Mouse (Mus musculus): Measurements from ENCODE around the gene Bhlha15.
A peak's percentile ranks its signal among the peaks of the same experiment; 100 is the strongest.

Bhlha15 gene

DNA sequence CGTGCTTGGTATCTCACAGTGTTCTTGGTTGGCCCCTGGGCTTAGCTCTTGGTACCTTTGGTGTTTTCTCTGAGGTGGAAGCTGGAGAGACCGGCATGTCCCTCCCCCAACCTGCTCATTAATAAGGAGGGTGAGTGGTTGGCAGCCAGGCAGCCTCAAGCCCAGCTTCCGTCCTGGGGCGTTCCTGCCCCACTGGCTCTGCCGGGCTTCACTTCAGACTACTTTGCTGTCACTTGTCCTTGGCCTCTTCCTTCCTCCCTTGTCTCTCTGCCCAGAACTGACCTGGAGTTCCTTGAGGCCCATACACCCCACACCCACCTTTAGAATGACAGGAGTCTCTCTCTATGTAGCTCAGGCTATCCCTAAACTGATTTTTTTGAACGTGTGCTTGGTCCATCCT lies 2.6 kb downstream of the Bhlha15 start:
- DNase-seq, result no peak

DNA sequence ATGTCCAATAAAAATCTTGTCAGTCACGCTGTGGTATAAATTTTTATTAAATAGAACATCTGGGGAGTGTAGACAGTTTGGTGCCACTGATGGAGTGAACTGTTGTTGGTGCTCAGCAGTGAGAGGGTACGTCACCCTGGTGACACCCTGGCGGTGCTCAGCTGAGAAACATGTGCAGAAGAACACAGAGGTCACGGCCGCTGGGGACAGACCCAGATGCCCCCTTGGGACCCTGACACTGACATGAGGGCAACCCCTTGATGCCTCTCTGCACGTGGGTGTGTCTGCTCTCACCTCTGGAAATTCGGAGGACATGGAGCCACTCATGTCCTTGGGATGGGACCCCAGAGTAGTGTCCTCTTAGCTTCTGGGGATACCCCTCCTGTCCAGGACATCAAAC lies 4.3 kb downstream of the Bhlha15 start:
- no peak for DNase-seq

DNA sequence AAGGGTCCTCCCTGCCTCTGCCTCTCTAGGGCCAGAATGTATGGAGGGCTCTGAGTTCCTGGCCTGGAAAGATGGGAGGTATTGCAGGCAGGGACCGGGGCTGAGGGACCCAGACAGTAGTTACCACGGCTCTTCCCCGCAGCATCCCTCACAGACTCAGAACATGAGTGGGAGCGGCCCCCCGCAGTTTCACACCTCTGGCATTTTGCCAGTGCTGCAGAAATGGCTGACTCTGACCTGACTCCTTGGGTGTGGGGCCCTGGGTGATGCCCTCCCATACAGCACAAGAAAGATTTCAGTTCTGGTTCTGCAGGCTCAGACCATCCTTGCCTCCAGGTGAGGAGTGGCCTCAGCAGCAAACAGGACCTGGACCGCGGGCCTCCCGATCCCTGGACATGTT lies 5.5 kb downstream of the Bhlha15 start:
- DNase-seq, result no peak

DNA sequence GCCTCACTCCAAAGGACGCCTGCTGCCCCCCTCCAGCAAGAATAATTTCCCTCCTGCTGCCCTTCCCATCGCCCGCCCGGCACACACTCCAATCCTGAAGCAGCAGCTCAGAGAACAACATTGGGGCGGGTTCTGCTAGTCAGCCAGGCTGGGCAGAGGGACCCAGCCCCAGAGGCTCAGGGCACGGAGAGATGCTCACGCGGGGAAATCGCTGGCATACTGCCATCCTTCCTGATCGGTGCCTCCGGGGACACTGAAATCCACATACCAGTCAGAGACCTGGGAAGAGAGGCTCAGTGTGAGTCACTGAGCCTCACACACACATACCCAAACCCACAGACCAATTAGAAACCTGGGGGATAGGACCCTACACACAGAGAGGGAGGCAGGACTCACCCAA lies 10.5 kb downstream of the Bhlha15 start:
- DNase-seq, result no peak

DNA sequence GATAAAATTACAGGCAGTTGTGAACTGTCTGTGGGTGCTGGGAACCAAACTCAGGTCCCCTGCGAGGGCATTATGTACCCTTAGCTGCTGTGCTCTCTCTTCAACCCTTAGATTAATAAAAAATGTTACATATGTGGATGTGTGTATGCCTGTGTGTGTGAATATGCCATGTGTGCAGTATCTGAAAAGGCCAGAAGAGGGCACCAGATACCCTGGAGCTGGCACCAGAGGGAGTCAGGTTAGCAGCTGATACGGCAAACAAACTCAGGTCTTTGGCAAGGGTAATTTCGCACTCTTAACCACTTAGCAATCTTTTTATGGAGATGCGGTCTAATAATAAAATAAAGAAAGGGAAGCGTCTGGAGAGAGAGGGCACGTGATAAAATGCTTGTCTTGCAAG lies 12.3 kb downstream of the Bhlha15 start:
- peak; percentile 51 for DNase-seq

DNA sequence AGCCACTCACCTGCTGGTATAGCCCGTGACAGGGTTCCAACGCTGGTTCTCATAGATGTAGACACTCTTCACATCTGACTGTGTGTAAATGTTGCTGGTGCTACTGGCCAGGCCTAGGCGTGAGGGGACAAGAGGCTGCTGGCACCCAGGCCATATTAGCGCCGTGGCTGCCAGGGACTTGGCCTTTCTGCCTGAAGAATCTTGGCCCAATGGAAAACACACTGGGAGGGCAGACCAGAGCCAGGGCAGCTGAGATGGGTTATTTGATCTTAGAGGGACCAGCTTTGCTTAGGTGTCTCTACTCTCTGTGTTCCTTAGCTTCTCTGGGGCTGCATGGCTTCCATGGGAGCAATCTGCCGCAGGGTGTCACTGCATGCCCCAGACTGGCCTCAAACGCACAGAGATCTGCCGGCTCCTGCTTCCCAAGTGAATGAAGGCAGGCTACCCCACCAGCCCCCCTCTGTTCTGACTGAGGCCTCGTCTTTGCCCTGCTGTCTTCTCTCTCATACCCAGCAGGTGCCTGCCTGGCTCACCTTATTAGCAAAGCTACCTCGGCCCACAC lies 13.4 kb downstream of the Bhlha15 start:
- no peak for DNase-seq

DNA sequence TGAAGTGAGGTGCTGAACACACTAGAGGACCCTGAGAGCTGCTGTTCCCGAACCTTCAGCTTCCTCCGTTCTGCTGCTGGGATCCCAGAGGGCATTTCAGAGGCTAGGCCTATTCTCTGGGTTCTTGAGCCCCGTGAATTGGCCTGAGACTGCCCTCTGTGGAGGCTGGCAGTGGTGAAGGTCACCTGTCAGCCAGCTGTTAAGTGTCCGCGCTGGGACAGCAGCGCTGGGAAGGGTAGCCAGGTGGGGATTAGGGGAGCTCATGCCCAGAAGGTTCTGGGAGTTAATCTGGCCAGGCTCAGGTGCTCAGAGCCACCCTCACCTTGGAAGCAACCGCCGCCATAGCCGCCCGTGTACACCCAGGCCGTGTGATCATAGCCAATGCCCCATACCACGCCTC lies 14.2 kb downstream of the Bhlha15 start:
- no peak for DNase-seq

DNA sequence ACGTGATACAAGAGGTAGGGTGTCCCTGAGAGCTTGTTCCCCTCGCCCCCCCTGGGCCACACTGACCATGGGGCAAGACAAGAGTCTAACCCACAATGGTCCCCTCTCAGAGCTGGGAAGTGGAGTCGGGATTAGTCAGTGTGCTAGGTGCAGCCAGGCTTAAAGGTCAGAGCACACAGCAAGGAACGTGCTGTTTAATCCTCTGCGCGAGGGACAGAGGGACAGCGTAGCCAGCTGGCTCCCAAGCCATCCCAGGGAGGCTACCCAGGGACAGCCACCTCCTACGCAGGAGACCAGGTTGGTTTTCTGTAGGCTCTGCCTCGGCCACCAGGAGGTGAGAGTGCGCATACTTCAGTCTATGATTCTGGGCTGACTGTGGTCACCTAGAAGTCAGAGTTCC lies 14.8 kb downstream of the Bhlha15 start:
- DNase-seq, result no peak

DNA sequence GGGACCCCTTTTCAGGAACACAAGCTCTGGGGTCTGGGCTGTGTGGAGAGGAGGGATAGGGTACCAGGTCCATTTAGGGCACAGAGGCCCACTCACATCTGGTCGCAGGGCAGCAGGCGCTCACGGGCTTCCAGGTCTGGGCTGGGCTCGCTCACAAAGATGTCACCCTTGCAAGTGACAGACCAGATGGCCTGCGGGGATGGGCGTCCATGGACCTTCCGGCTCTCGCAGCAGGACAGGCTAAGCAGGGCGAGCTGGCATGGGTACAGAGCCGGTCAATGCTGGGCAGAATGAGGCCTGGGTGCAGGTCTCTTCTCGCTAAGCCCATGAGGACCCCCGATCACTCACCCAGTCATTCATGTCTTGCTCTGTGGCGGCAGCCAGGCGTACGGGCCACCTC lies 16.0 kb downstream of the Bhlha15 start:
- DNase-seq, result no peak

DNA sequence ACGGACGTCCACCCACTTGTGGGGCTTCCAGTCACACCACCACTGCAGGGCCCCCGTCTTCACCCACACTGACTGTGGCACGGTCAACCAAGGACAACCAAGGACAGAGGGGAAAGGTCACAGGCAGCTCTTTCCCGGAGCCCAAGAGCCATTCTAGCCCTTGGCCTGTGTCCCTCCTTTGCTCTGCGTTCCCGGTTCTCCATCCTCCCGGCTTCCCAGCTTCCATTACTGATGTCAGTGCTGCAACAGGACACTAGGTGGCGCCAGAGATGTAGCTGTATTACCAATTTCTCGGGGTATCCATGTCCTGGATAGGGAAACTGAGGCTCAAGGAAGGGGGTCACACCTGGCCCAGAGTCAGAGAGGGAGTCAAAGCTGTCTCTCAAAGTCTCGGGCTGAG lies 17.4 kb downstream of the Bhlha15 start:
- peak; percentile 63 for DNase-seq

DNA sequence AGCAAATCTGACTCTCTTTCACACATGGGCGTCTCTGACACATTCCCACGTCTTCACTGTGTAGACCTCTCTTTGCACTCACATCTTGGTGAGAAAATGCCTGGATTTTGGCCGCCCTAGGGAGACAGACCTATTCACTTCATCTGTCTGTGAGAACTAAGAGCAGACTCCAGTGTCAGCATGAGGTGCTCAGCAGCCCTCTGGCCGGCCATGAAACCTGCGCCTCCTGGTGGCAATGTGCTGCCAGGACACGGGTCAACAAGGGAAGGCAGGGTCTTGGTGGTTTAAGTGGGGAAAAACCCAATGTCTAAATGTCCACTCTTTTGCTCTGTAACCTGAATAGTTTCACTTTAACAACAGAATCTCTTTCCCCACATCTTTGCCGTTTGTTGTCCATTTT lies 24.4 kb downstream of the Bhlha15 start:
- peak; percentile 82 for DNase-seq

DNA sequence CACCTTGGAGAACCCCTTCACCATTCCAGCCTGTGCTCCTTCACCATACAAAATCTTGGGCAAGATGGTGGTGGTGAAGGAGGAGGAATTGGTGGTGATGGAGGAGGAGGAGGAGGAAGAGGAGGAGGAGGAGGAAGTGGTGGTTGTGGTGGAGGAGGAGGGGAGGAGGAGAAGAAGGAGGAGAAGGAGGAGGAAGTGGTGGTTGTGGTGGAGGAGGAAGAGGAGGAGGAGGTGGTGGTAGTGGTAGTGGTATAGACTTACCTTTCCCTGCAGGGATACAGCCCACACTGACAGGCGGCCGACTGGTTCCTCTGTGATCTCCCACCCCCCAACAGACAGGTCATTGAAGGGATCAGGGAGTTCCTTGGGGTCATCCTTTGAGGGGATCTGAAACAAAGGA lies 25.9 kb downstream of the Bhlha15 start:
- DNase-seq, result no peak

DNA sequence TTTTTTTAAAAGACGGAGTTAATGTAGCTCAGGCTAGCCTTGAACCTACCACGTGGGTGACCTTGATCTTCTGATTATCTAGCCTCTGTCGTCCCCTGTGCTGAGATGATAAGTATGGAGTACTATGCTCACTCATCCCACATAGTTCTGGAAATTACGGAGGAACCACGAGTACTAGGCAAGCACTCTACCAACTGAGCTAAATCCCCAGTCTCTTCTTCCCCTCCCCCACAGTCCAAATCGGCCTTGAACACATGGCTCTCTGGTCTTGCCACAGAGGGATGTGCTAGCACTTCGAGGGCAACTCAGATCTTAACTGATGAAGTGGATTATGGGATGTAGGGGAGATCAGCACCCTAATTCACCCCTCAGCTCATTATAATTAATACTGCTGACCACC lies 28.0 kb downstream of the Bhlha15 start:
- no peak for DNase-seq

DNA sequence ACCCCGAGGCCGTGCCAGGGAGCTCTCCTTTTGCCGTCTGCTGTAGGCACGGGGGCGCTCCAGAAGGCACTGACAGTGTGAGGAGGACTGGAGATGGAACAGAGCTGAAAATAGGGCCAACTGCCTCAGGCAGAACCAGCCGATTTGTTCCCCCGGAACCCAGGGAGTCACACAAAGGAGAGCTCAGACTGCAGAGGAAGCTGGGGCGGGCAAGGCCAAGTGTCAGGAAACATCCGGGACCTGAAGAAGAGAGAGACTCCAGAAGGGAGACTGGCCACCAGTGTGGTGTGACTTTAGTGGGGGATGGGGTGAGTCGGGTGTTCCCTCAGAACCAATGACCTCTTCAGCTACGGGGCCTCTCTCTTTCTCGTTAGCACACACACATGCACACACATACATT lies 29.2 kb downstream of the Bhlha15 start:
- no peak for DNase-seq

DNA sequence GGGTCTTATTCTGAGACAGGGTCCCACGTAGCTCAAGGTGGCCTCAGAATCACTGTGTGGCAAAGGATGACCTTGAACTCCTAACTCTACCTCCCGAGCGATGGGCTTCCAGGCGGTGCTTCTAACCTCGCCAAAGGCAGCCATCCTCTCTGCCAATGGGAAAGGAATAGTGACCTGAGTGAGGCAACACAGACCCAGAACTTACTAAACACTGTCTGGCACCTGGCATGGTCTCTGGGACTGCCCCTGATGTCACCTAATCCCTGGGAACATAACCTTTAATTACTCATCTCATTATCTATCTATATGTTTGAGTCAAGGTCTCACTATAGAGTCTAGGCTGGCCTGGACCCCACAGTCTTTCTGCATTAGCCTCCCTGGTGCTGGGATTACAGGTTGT lies 29.9 kb downstream of the Bhlha15 start:
- DNase-seq, result no peak

DNA sequence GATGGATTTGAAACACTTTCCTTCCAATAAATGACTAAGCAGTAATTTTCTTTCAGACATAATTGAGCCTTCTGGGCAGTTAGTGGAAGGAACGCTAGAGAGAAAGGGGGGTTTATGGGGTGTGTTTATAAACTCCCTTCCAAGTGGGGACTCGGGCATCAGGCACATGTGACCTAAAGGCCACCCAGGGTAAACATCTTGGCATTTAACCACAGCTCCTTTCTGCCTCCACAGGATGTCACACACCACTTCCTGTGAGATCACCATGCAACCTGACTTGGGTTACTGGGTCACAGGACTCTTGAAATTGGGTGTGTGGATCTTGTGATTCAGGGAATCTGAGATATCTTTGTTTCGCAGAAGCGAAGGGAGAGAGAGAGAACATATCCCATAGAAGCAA lies 31.2 kb downstream of the Bhlha15 start:
- DNase-seq, result peak; percentile 50

DNA sequence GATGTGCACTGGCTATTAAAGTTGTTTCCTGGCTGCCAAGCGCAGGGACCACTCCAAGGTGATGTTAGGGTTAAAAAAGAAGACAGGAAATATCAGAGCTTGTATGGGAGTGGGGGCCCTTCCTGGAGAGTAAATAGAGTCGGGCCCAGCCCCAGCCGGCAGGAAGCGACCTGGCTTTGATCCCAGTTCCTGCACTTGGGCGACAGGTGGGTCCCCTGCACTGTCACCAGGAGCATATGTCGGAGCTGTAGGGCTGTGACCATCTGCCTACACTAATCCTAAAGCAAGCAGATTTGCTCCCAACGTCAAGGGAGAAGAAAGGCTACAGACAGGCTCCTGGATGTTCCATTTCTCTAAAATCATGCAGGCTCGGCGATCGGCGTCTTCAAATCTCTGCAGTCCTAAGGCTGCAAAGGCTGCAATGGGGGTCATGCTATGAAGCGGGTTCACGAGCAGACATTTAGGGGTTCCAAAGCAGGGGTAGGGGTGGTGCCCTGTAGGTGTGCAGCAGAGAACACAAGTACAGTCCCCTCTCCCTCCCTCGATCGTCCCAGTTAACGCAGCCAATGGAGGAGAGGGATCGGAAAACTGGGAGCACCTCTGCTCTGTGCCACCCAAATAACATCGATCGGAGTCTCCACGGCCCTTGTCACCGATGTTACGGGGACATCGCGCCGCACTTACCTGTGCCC lies 32.9 kb downstream of the Bhlha15 start:
- peak; percentile 64 for DNase-seq

DNA sequence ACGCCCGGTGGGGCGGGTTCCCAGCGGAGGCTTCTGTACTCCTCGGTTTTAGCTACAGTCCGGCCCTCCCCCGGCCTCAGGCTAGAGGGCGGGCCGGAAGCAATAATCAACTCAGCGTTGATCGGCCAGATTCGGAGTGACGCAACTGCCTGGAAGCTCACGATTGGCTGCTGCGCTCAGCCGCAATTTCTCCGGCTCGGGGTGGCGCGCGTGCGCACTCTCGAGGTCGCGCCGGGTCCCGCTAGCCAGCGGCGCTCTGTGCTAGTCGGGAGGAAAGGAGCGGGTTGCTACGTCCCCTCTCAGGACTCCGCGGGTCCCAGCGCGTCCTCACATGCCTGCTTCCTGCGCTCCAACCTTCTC lies 33.4 kb downstream of the Bhlha15 start, which contains the start of gene Tecpr1:
Tecpr1 (minus strand) TSS at position 113 of the 360 bp plus-strand sequence.
- peak; percentile 96 for DNase-seq

DNA sequence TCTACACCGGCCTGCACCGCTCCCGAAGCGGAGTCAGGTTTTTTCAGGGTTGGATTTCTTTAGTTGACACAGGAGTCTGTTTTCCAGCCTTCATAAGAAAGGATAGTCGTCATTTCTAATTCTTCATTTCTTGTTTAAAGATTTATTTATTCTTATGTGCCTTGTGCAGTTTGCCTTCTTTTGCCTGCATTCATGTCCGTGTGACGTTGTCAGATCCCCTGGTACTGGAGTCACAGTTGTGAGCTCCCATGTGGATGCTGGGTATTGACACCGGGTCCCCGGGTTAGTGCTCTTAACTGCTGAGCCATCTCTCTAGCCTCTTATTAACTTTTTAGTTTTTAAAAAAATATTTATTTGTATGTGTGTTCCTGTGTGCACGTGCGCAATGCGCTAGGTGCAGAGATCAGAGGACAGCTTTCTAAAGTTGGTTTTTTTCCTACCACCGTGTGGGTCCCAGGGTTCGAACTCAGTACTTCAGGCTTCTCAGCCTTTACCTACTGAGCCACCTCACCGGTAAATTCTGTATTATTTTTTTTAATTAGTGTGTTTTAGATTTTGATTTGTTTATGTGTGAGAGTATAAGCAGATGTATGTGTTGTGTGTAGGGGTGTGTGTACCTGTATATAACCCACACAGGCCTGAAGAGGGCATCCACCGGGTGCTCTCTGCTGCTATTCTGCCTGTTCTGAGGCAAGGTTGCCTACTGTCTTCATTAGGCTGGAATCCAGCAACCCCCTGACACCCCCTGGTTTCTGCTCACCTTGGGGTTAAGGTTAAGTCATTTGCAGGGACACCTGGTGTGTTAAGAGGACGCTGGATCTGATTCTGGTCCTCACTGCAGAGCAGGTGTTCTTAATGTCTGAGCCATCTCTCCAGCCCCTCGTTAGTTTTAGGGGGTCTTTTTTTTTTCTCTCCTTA lies 34.1 kb downstream of the Bhlha15 start:
- DNase-seq, result peak; percentile 29

DNA sequence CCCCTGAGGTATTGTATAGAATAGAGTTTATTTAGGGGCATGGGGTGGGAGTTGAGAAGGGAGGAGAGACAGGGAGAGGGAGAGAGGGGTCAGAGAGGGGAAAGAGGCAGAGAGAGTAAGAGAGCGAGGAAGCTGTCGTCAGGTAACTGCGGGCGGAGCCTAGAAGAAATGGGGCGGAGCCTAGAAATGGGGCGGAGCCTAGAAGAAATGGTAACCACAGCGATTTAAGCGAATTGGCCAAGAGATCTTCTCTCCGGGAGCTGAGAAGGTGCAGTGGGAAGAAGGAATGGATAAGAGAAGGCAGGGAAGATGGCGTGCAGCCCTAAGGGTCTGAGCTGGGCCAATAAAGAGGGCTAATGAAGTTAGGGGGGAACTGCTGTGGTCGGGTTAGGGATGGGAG lies 36.1 kb downstream of the Bhlha15 start:
- DNase-seq, result no peak

DNA sequence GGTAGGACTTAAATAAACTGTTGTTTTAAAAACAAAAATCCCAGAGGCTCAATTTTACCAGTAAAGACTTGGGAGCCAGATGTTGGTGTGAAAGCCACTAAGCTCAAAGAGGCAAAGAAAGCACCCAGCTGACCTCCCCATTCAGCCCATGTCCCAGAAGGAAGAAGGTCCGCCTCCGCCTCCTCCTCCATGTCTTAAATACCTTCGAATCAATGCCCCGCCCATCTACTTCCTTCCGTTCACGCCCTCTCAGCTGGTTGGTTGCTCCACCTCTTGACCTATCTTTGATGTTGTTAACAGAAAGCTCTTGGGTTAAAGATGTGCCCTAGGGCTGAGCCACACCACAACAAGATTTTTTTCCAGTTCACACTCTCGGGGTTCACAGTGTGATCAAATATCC lies 40.1 kb downstream of the Bhlha15 start:
- no peak for DNase-seq

DNA sequence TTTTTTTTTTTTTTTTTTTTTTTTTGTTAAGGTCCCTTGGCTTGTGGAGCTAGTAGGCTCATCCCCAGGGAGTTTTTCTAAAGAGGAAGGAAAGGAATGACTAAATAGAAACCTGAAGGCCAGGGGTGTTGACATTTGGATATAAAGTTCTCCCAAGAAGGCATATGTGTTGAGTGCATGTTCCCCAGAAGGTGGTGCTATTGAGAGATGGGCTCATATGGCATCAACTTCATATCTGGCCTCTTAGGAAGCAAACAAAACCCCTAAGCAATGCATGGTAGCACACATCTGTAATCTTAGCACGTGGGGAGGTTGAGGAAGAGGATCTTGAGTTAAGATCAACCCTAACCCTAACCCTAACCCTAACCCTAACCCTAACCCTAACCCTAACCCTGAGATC lies 41.3 kb downstream of the Bhlha15 start:
- no peak for DNase-seq

DNA sequence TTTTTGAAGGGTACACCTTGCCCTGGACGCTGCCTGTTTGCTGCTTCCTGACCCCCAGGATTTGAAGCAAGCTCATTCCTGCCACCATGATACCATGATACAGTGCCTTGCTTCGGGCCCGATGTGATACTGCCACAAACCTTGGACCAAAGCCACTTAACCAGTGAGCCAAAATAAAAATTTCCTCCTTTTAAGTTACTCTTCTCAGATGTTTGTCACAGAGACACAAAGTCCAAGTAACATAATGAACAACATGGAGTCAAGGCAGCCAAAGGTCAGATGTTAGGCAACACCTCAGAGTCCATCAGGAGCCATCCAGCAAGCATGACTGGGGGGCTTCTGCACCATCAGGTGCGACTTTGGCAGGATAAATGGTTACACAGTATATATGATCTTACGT lies 42.4 kb downstream of the Bhlha15 start:
- DNase-seq, result no peak

DNA sequence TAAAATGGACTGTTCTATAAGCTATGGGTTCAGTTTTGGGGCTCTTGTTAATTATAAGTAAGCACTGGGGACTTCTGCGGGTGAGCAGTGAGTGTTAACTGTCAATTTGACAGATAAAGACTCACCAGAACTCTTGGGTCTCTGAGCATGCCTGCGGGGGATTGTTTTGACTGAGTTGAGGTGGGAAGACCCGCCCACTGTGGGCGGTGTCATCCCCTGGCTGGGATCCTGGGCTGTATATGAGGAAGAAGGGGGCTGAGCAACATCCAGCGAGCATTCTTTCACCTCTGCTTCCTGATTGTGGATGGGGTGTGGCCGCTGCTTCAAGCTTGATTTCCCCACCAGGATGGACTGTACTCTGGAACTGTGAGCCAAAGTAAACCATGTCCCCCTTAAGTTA lies 44.1 kb downstream of the Bhlha15 start:
- no peak for DNase-seq

All from thymus, postnatal 4 days (tissue).